Comparison of ENCODE assay signal across 13 mouse cellular contexts in the genomic region with DNA sequence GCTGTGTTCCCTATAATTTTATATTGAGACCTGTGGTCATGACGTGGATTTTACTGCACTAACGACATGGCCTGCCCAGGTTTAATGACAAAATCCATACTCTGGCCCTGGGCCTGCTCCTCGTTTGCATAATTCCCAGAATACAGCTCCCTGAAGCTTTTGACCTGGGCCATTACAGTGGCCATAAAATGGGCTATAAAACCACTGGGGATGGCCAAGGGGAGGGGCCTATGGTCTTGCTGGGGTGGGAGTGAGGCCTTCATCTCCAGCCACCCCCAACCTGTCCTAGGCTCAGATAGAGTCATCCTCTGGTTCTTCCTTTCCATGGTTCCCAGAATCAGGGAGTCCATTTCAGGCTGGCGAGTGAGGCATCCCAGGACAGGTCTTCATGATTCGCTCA. TPM values are rescaled to one million over a fixed set of nuclear protein-coding genes. Genes with fewer than 3 reads are reported as not detected.
DNase-seq lines count a peak whose midpoint lies in the region; ATAC-seq and TF ChIP-seq lines count a peak whose summit lies in the region.
"Had no signal": no experiment of that assay in that cellular context is flagged by ENCODE, and none has a peak within 500 bp of the region (broad histone marks: within the 10 kb centered on the region; RNA-seq: fewer than 3 reads in every experiment).

No protein-coding gene starts in this region.

- H3K4me3 ChIP-seq in forebrain, embryonic 11.5 days (ENCODE audit: low read depth, low read length), result no peak overlapping the region
- no peak overlapping the region for H3K4me3 ChIP-seq in forebrain, embryonic 12.5 days (replicated peaks)
- no peak overlapping the region for H3K4me3 ChIP-seq in kidney, postnatal 0 days (replicated peaks; ENCODE audit: low read depth, low read length)
- H3K4me3 ChIP-seq in kidney, adult 2 months (ENCODE audit: insufficient read depth, low read depth, low read length), result no peak overlapping the region
- no peak overlapping the region for H3K4me3 ChIP-seq in intestine, postnatal 0 days (ENCODE audit: low read depth, low read length)
- peak overlapping the region; percentile 32; the same call in 1 of the 2 replicates for H3K4me3 ChIP-seq in liver, postnatal 0 days (ENCODE audit: low read depth, low read length)

- ATAC-seq in forebrain, embryonic 11.5 days (replicated peaks; ENCODE audit: low FRiP score), result no peak
- ATAC-seq in forebrain, embryonic 12.5 days (ENCODE audit: low FRiP score), result no peak
- 0 out of 2 replicates have a peak, but pooled peaks have one; percentile 27 for ATAC-seq in kidney, postnatal 0 days (replicated peaks; ENCODE audit: low FRiP score, low read depth)
- peak; percentile 54; the same call in 1 of the 2 replicates for ATAC-seq in intestine, postnatal 0 days
- peak; percentile 11 for ATAC-seq in liver, postnatal 0 days
- ATAC-seq in megakaryocyte progenitor cell, adult 5-6 weeks (replicated peaks; ENCODE audit: poor library complexity), result no peak

- H3K27me3 ChIP-seq in forebrain, embryonic 11.5 days (ENCODE audit: control insufficient read depth, insufficient read depth, low read length), result peaks cover 19% of the 10 kb centered on the region
- peaks cover 73% of the 10 kb centered on the region for H3K27me3 ChIP-seq in forebrain, embryonic 12.5 days
- H3K27me3 ChIP-seq in kidney, postnatal 0 days (ENCODE audit: insufficient read depth, low read length), result peaks cover 23% of the 10 kb centered on the region
- no peaks in the 10 kb centered on the region for H3K27me3 ChIP-seq in kidney, adult 2 months (replicated peaks; ENCODE audit: control insufficient read depth, insufficient read depth, low read length)
- H3K27me3 ChIP-seq in intestine, postnatal 0 days (replicated peaks; ENCODE audit: control insufficient read depth, insufficient read depth, low read length), result peaks cover 30% of the 10 kb centered on the region
- peaks cover 32% of the 10 kb centered on the region for H3K27me3 ChIP-seq in liver, postnatal 0 days (ENCODE audit: insufficient read depth, low read length)

- no peaks in the 10 kb centered on the region for H3K9me3 ChIP-seq in forebrain, embryonic 11.5 days (ENCODE audit: control insufficient read depth, low read length)
- no peaks in the 10 kb centered on the region for H3K9me3 ChIP-seq in forebrain, embryonic 12.5 days
- no peaks in the 10 kb centered on the region for H3K9me3 ChIP-seq in kidney, postnatal 0 days (replicated peaks; ENCODE audit: low read length)
- H3K9me3 ChIP-seq in intestine, postnatal 0 days (ENCODE audit: control insufficient read depth), result no peaks in the 10 kb centered on the region
- H3K9me3 ChIP-seq in liver, postnatal 0 days (ENCODE audit: low read length), result no peaks in the 10 kb centered on the region; the same call in 1 of the 2 replicates
- H3K9me3 ChIP-seq: G1E had no signal

- TF ChIP-seq POLR2A in kidney, adult 2 months (IDR thresholded peaks at IDR 0.05; ENCODE audit: low read depth, low read length), result no peak

- no peak for TF ChIP-seq CTCF in kidney, postnatal 0 days (IDR thresholded peaks at IDR 0.05; ENCODE audit: low read depth)
- TF ChIP-seq CTCF in kidney, adult 2 months (conservative IDR thresholded peaks at IDR 0.05; ENCODE audit: insufficient read depth, insufficient read length, low read depth, low read length), result no peak
- no peak for TF ChIP-seq CTCF in intestine, postnatal 0 days (IDR thresholded peaks at IDR 0.05; ENCODE audit: low read depth)
- no peak for TF ChIP-seq CTCF in liver, postnatal 0 days (IDR thresholded peaks at IDR 0.05; ENCODE audit: low read depth)

- peak overlapping the region; percentile 16; the same call in 1 of the 2 replicates for H3K9ac ChIP-seq in forebrain, embryonic 11.5 days (ENCODE audit: low read length)
- no peak overlapping the region for H3K9ac ChIP-seq in forebrain, embryonic 12.5 days
- no peak overlapping the region for H3K9ac ChIP-seq in kidney, postnatal 0 days (ENCODE audit: low read depth, low read length)
- no peak overlapping the region for H3K9ac ChIP-seq in intestine, postnatal 0 days (ENCODE audit: low read depth, low read length)
- H3K9ac ChIP-seq in liver, postnatal 0 days (replicated peaks), result peak overlapping the region; percentile 57

- TF ChIP-seq EP300 in liver, postnatal 0 days (IDR thresholded peaks at IDR 0.05; ENCODE audit: low read depth), result no peak

- no peaks in the 10 kb centered on the region for H3K36me3 ChIP-seq in forebrain, embryonic 11.5 days (ENCODE audit: control insufficient read depth, insufficient read depth, low read length)
- H3K36me3 ChIP-seq in forebrain, embryonic 12.5 days (replicated peaks), result no peaks in the 10 kb centered on the region
- H3K36me3 ChIP-seq in kidney, postnatal 0 days (ENCODE audit: insufficient read depth, low read length), result no peaks in the 10 kb centered on the region
- H3K36me3 ChIP-seq in kidney, adult 2 months (ENCODE audit: control insufficient read depth, insufficient read depth, low read length), result no peaks in the 10 kb centered on the region
- H3K36me3 ChIP-seq in intestine, postnatal 0 days (ENCODE audit: control insufficient read depth, insufficient read depth), result no peaks in the 10 kb centered on the region
- H3K36me3 ChIP-seq in liver, postnatal 0 days (replicated peaks; ENCODE audit: insufficient read depth, low read length), result no peaks in the 10 kb centered on the region
- H3K36me3 ChIP-seq: G1E had no signal

- H3K4me2 ChIP-seq in forebrain, embryonic 11.5 days (ENCODE audit: low read depth, low read length, severe bottlenecking), result no peak overlapping the region
- no peak overlapping the region for H3K4me2 ChIP-seq in forebrain, embryonic 12.5 days
- H3K4me2 ChIP-seq in kidney, postnatal 0 days (ENCODE audit: low read length), result no peak overlapping the region
- H3K4me2 ChIP-seq in intestine, postnatal 0 days (replicated peaks; ENCODE audit: low read depth), result no peak overlapping the region
- H3K4me2 ChIP-seq in liver, postnatal 0 days (ENCODE audit: low read depth, low read length), result peak overlapping the region; percentile 66

- no peak for DNase-seq in forebrain, embryonic 11.5 days (ENCODE audit: low spot score)
- DNase-seq in kidney, postnatal 0 days (ENCODE audit: low spot score), result no peak
- DNase-seq in kidney, adult 2 months, result no peak
- no peak for DNase-seq in liver, postnatal 0 days
- no peak for DNase-seq in right cerebral cortex, adult 18-20 months
- DNase-seq: adrenal gland, postnatal 36 days; right cerebral cortex, postnatal 4 days; thymus, postnatal 4 days had no signal

- WGBS in forebrain, embryonic 11.5 days, result 43% methylated on average over 5 of the region's 5 CpGs
- WGBS in forebrain, embryonic 12.5 days, result 49% methylated on average over 5 of the region's 5 CpGs
- WGBS in kidney, postnatal 0 days, result 39% methylated on average over 5 of the region's 5 CpGs
- 55% methylated on average over 5 of the region's 5 CpGs for WGBS in kidney, adult 2 months
- WGBS in intestine, postnatal 0 days, result 29% methylated on average over 5 of the region's 5 CpGs
- 61% methylated on average over 5 of the region's 5 CpGs for WGBS in liver, postnatal 0 days (ENCODE audit: insufficient replicate concordance)

- H3K4me1 ChIP-seq in forebrain, embryonic 11.5 days (replicated peaks; ENCODE audit: control insufficient read depth, insufficient read depth, low read length), result peaks cover 8% of the 10 kb centered on the region; the same call in 1 of the 2 replicates
- H3K4me1 ChIP-seq in forebrain, embryonic 12.5 days, result peaks cover 21% of the 10 kb centered on the region
- peaks cover 7% of the 10 kb centered on the region; the same call in 1 of the 2 replicates for H3K4me1 ChIP-seq in kidney, postnatal 0 days (replicated peaks; ENCODE audit: insufficient read depth, low read length)
- H3K4me1 ChIP-seq in kidney, adult 2 months (ENCODE audit: control insufficient read depth, insufficient read depth, low read length), result no peaks in the 10 kb centered on the region
- H3K4me1 ChIP-seq in intestine, postnatal 0 days (replicated peaks; ENCODE audit: control insufficient read depth, insufficient read depth, low read length), result no peaks in the 10 kb centered on the region
- H3K4me1 ChIP-seq in liver, postnatal 0 days (ENCODE audit: insufficient read depth), result peaks cover 14% of the 10 kb centered on the region

- no peak overlapping the region for H3K27ac ChIP-seq in forebrain, embryonic 11.5 days (ENCODE audit: low read depth, low read length)
- H3K27ac ChIP-seq in forebrain, embryonic 12.5 days, result no peak overlapping the region
- H3K27ac ChIP-seq in kidney, postnatal 0 days, result no peak overlapping the region
- no peak overlapping the region for H3K27ac ChIP-seq in kidney, adult 2 months (ENCODE audit: insufficient read depth, low read depth, low read length)
- no peak overlapping the region for H3K27ac ChIP-seq in intestine, postnatal 0 days (ENCODE audit: low read depth, low read length)
- peak overlapping the region; percentile 84 for H3K27ac ChIP-seq in liver, postnatal 0 days (ENCODE audit: low read depth)

RNA-seq across cellular contexts. Expression of gene Armh1, which starts 60.0 kb away (rescaled TPM):
- polyA plus RNA-seq in forebrain, embryonic 11.5 days (2014; fragmentation: Nextera tagmentation; extraction: Ambion mirVana), result 0.49 TPM in 1 of 2 replicates, not detected in the other
- polyA plus RNA-seq in forebrain, embryonic 12.5 days (2016; fragmentation: Nextera tagmentation; extraction: Ambion mirVana), result 0.23 and 0.33 TPM in 2 replicates
- 0.18 and 0.59 TPM in 2 replicates for polyA plus RNA-seq in kidney, postnatal 0 days (2015; fragmentation: Nextera tagmentation; extraction: Ambion mirVana)
- polyA plus RNA-seq in kidney, adult 2 months (2012; rRNA removed), result 0.25 and 0.53 TPM in 2 replicates
- polyA plus RNA-seq in intestine, postnatal 0 days (2015; fragmentation: Nextera tagmentation; extraction: Ambion mirVana), result 0.12 and 0.22 TPM in 2 replicates
- polyA plus RNA-seq in liver, postnatal 0 days (2015; fragmentation: Nextera tagmentation; extraction: Ambion mirVana), result not detected in 2 replicates
- total RNA-seq in megakaryocyte progenitor cell, adult 5-6 weeks (2015), result not detected in 2 replicates
- total RNA-seq in megakaryocyte progenitor cell, adult 5-6 weeks (2017), result not detected in 2 replicates
- total RNA-seq: G1E; gastrocnemius, adult 18-20 months had no signal
- polyA plus RNA-seq: G1E had no signal

Comparison
In these comparisons a context has a peak if more than half of its experiments do, and no peak if none do; other contexts are left out.
1. H3K9ac ChIP-seq: peak in forebrain, embryonic 11.5 days (single experiment) and liver, postnatal 0 days (single experiment); none in forebrain, embryonic 12.5 days (single experiment), kidney, postnatal 0 days (single experiment) and intestine, postnatal 0 days (single experiment).
2. ATAC-seq: peak in kidney, postnatal 0 days (single experiment), intestine, postnatal 0 days (single experiment) and liver, postnatal 0 days (single experiment); none in forebrain, embryonic 11.5 days (single experiment), forebrain, embryonic 12.5 days (single experiment) and megakaryocyte progenitor cell, adult 5-6 weeks (single experiment).